Mouse (Mus musculus) layer of hippocampus, postnatal 36 days (tissue): ENCODE results near the gene Pitpnm2. TPM values are rescaled to one million over a fixed set of nuclear protein-coding genes. Genes with fewer than 3 reads are reported as not detected.

ENCODE experiments used
- DNase-seq, 2 experiments: peaks; one replicate each; pipeline ENCODE4 v3.0.0; 2022
- total RNA-seq, 2 experiments: library from RNA; stranded (reverse); gene quantifications; 2 replicates each; pipeline ENCODE4 v1.2.3; 2021

The Pitpnm2 gene
- total RNA-seq, 2 experiments from 2014 or later, result 281 to 377 TPM

GRCm38 (mm10) chr5:124091951-124092406 lies 157.6 kb downstream of the Pitpnm2 start:
- no peak for DNase-seq

GRCm38 (mm10) chr5:124089868-124090267 lies 159.7 kb downstream of the Pitpnm2 start:
- no peak for DNase-seq

- no peak for DNase-seq
These were observed 162.7 kb downstream of the Pitpnm2 start for GRCm38 (mm10) chr5:124086876-124087275.

GRCm38 (mm10) chr5:124085513-124085912 lies 164.0 kb downstream of the Pitpnm2 start:
- no peak for DNase-seq

- peak; percentile 77 to 78 for DNase-seq
These were observed 164.9 kb downstream of the Pitpnm2 start for GRCm38 (mm10) chr5:124084588-124085173.

- no peak for DNase-seq
These were observed 165.5 kb downstream of the Pitpnm2 start for GRCm38 (mm10) chr5:124083850-124084587.

- DNase-seq, result no peak
These were observed 166.4 kb downstream of the Pitpnm2 start for GRCm38 (mm10) chr5:124082941-124083688.

GRCm38 (mm10) chr5:124082447-124082846 lies 167.1 kb downstream of the Pitpnm2 start:
- DNase-seq, result no peak

- no peak for DNase-seq
These were observed 169.7 kb downstream of the Pitpnm2 start for GRCm38 (mm10) chr5:124079880-124080279.

- DNase-seq, result peak; percentile 71 to 83
These were observed 170.7 kb downstream of the Pitpnm2 start for GRCm38 (mm10) chr5:124078794-124079416.

GRCm38 (mm10) chr5:124077856-124078460 lies 171.6 kb downstream of the Pitpnm2 start:
- no peak for DNase-seq

GRCm38 (mm10) chr5:124077241-124077640 lies 172.3 kb downstream of the Pitpnm2 start:
- no peak for DNase-seq

- no peak for DNase-seq
These were observed 173.0 kb downstream of the Pitpnm2 start for GRCm38 (mm10) chr5:124076559-124076958.

- no peak for DNase-seq
These were observed 173.8 kb downstream of the Pitpnm2 start for GRCm38 (mm10) chr5:124075716-124076115.

GRCm38 (mm10) chr5:124074845-124075307 lies 174.7 kb downstream of the Pitpnm2 start:
- no peak for DNase-seq

GRCm38 (mm10) chr5:124073682-124074081 lies 175.9 kb downstream of the Pitpnm2 start:
- DNase-seq, result no peak

GRCm38 (mm10) chr5:124069657-124070056 lies 179.9 kb downstream of the Pitpnm2 start:
- no peak for DNase-seq

Other genes with a start within 250 kb of the Pitpnm2 start
- gene Vps37b, start 217.5 kb downstream of the Pitpnm2 start, total RNA-seq, result 10 to 100 TPM; 32.6 to 40.8 TPM
- gene Abcb9, start 154.0 kb downstream of the Pitpnm2 start, total RNA-seq, result 10 to 100 TPM; 27.2 to 30.7 TPM
- 10 to 100 TPM; 34.1 to 36.2 TPM for gene Ogfod2, start 137.5 kb downstream of the Pitpnm2 start, total RNA-seq
- gene Arl6ip4, start 133.7 kb downstream of the Pitpnm2 start, total RNA-seq, result 10 to 100 TPM; 52.6 to 57.5 TPM
- 10 to 100 TPM; 16.8 to 20.5 TPM for gene Mphosph9, start 78.2 kb upstream of the Pitpnm2 start, total RNA-seq
- 10 to 100 TPM; 15.5 to 16.6 TPM for gene 2810006K23Rik, start 78.3 kb upstream of the Pitpnm2 start, total RNA-seq
- 10 to 100 TPM; 95.1 to 99.2 TPM for gene Cdk2ap1, start 113.3 kb upstream of the Pitpnm2 start, total RNA-seq
- 100 to 1,000 TPM; 148 to 157 TPM for gene Sbno1, start 176.2 kb upstream of the Pitpnm2 start, total RNA-seq
- 10 to 100 TPM; 63.9 to 78.5 TPM for gene Kmt5a, start 190.2 kb upstream of the Pitpnm2 start, total RNA-seq
- 10 to 100 TPM; 19.8 to 20.6 TPM for gene Rilpl2, start 228.6 kb upstream of the Pitpnm2 start, total RNA-seq
- gene Snrnp35, start 233.4 kb upstream of the Pitpnm2 start, total RNA-seq, result 10 to 100 TPM; 27.4 to 31.7 TPM